Mouse (Mus musculus) ES-Bruce4 (cell line): ENCODE measurements around the gene Ccnjl. TPM values are rescaled to one million over a fixed set of nuclear protein-coding genes. Genes with fewer than 3 reads are reported as not detected.

Source experiments
- H3K27ac ChIP-seq: 2 replicates; pipeline ENCODE4 v1.5.1; 2012; ENCODE audit warnings: low read length, inconsistent platforms; ENCODE audit not compliant: insufficient read depth
- H3K27me3 ChIP-seq: 2 replicates; pipeline ENCODE4 v1.6.1; 2012; ENCODE audit warnings: mild to moderate bottlenecking, low read length, inconsistent platforms; ENCODE audit not compliant: control insufficient read depth, poor library complexity, insufficient read depth, severe bottlenecking
- H3K36me3 ChIP-seq: 2 replicates; pipeline ENCODE4 v1.6.1; 2012; ENCODE audit warnings: inconsistent platforms, mild to moderate bottlenecking, low read length, moderate library complexity; ENCODE audit not compliant: control insufficient read depth, poor library complexity, insufficient read depth, severe bottlenecking
- H3K4me1 ChIP-seq: one replicate; pipeline ENCODE4 v1.8.1; 2011; ENCODE audit warnings: low read length; ENCODE audit not compliant: control insufficient read depth, insufficient read depth
- H3K4me3 ChIP-seq: 2 replicates; pipeline ENCODE4 v1.5.1; 2011; ENCODE audit warnings: low read depth, mild to moderate bottlenecking, low read length
- H3K9ac ChIP-seq: 2 replicates; pipeline ENCODE4 v1.6.1; 2012; ENCODE audit warnings: low read depth, mild to moderate bottlenecking, inconsistent platforms; ENCODE audit not compliant: poor library complexity, severe bottlenecking
- H3K9me3 ChIP-seq: replicated peaks from 2 replicates; pipeline ENCODE4 v1.6.1; 2012; ENCODE audit warnings: mild to moderate bottlenecking, low read length, inconsistent platforms; ENCODE audit not compliant: control insufficient read depth, poor library complexity, insufficient read depth, severe bottlenecking
- CTCF ChIP-seq: IDR thresholded peaks from one replicate; pipeline ENCODE4 v1.8.1; 2011; ENCODE audit warnings: low read depth, low read length
- EP300 ChIP-seq: IDR thresholded peaks from 2 replicates; pipeline ENCODE4 v1.6.1; 2011; ENCODE audit warnings: low read depth, low read length; ENCODE audit not compliant: insufficient read depth
- POLR2A ChIP-seq: IDR thresholded peaks from one replicate; pipeline ENCODE4 v1.8.1; 2011; ENCODE audit warnings: low read length; ENCODE audit not compliant: insufficient read depth
- polyA plus RNA-seq: library from polyadenylated mRNA; stranded (reverse); fragments of >200 nt; gene quantifications from 2 replicates; pipeline ENCODE4 v1.2.4, GENCODE M21; 2011; ENCODE audit warnings: low read depth; ENCODE audit not compliant: missing spikeins, insufficient read depth, insufficient read length

The Ccnjl gene
- polyA plus RNA-seq, 1 experiment, result 3.8 TPM

- H3K4me3 ChIP-seq, result no peak overlapping the region
- no peak for TF ChIP-seq EP300
- no peak for TF ChIP-seq CTCF
- no peak for TF ChIP-seq POLR2A
Measured at GRCm38 (mm10) chr11:43501256-43501655, 27.3 kb upstream of the Ccnjl start.

DNA sequence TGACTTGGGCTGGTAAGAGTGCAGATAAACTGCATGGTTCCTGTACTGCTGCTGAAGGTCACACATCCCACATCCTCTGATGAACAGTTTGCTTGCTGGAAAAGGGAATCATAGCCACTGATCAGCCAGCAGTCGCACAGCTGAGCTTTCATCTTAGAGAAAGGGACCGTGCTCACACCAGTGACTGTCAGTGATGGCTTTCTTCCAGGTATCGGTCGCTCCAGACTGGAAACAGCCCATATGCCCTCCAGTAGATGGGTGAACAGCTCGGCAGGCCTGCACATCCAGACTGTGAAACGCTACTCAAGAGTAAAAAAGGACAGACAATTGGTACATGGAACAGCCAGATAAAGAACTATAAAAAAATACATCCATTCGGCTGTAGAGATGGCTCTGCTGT lies 23.4 kb upstream of the Ccnjl start:
- no peak for TF ChIP-seq POLR2A
- no peak for TF ChIP-seq EP300
- TF ChIP-seq CTCF, result no peak
- Histone ChIP-seq H3K27me3 (no peaks in the 10 kb centered on the region), H3K27ac (no peak overlapping the region), H3K36me3 (no peaks in the 10 kb centered on the region), H3K4me1 (no peaks in the 10 kb centered on the region), H3K9ac (no peak overlapping the region), H3K9me3 (no peaks in the 10 kb centered on the region), H3K4me3 (no peak overlapping the region)

More at GRCm38 (mm10) chr11:43501256-43501655, 27.3 kb upstream of the Ccnjl start:
- Histone ChIP-seq H3K9me3 (no peaks in the 10 kb centered on the region), H3K9ac (no peak overlapping the region), H3K27me3 (no peaks in the 10 kb centered on the region), H3K4me1 (no peaks in the 10 kb centered on the region), H3K27ac (no peak overlapping the region), H3K36me3 (no peaks in the 10 kb centered on the region)

- Histone ChIP-seq H3K4me1 (peaks cover 4% of the 10 kb centered on the region), H3K36me3 (no peaks in the 10 kb centered on the region), H3K4me3 (no peak overlapping the region), H3K27ac (no peak overlapping the region), H3K27me3 (no peaks in the 10 kb centered on the region), H3K9me3 (no peaks in the 10 kb centered on the region), H3K9ac (no peak overlapping the region)
- no peak for TF ChIP-seq POLR2A
- TF ChIP-seq EP300, result no peak
- no peak for TF ChIP-seq CTCF
Measured at GRCm38 (mm10) chr11:43507976-43508375, 20.6 kb upstream of the Ccnjl start.

GRCm38 (mm10) chr11:43509878-43510277 lies 18.7 kb upstream of the Ccnjl start:
- Histone ChIP-seq H3K4me3 (no peak overlapping the region), H3K9ac (no peak overlapping the region), H3K4me1 (peaks cover 4% of the 10 kb centered on the region), H3K9me3 (no peaks in the 10 kb centered on the region), H3K27ac (no peak overlapping the region), H3K27me3 (no peaks in the 10 kb centered on the region), H3K36me3 (no peaks in the 10 kb centered on the region)
- TF ChIP-seq CTCF (no peak), POLR2A (no peak), EP300 (no peak)

DNA sequence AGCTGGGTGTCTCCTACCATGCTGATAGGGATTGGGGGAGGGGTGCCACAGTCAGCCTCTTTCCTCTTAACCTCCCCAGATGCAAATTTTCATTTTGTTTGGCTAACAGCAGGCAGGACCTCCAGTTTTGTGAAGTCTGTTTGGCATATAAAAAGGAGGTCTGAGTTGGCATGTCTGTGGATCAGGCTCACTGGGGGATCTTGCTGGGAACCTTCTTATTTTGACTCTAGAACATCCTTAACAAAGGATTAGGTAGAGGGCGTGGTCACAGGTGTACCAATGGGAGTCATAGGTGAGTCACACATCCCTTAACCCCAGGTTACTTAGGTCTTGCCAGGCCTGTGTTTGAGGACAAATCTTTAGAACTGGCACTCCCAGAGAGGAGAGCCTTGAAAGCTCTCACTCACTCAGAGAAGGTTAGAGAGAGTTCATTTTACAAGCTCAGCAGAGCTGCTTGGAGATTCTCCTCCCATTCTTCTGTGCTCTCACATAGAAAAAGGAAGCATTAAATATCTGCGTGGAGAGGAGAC lies 15.9 kb upstream of the Ccnjl start:
- Histone ChIP-seq H3K27me3 (no peaks in the 10 kb centered on the region), H3K4me3 (no peak overlapping the region), H3K36me3 (no peaks in the 10 kb centered on the region)

DNA sequence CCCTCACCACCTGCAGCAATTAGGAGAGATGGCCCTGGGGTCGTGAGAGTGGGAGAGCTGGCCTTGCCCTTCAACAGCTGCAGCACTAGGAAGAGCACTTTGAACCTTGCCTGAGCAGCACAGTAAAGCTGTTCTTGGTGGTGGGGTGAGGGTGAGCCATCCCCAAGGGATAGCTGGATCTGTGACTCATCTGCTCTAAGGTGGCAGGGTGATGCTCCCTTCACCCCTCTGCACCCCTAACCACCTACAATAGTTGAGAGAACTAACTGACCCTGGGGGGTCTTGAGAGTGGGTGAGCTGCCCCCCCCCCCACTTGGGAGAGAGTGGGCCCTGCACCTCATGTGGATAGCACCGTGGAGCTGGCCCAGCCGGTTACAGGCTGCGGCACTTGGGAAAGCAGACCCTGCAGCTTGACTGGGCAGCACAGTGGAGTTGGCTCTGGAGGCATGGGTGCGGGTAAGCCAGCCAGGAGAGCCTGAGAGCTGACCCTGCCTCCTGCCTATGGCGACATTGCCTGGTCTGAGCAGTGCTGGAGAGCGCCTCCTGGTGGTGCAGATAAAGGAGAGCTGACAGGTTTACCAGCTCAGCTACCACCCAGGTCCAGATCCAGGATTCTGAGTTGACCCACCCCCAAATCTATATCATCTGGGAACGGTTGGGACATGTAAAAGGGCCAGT lies 12.1 kb upstream of the Ccnjl start:
- Histone ChIP-seq H3K4me1 (peaks cover 4% of the 10 kb centered on the region), H3K27ac (no peak overlapping the region), H3K4me3 (no peak overlapping the region), H3K9me3 (no peaks in the 10 kb centered on the region), H3K9ac (no peak overlapping the region), H3K27me3 (no peaks in the 10 kb centered on the region), H3K36me3 (no peaks in the 10 kb centered on the region)
- TF ChIP-seq EP300 (no peak), CTCF (peak; percentile 94)

More for the DNA sequence above, 15.9 kb upstream of the Ccnjl start:
- Histone ChIP-seq H3K27ac (no peak overlapping the region), H3K4me1 (peaks cover 4% of the 10 kb centered on the region), H3K9ac (no peak overlapping the region), H3K9me3 (no peaks in the 10 kb centered on the region)
- TF ChIP-seq CTCF (no peak), EP300 (no peak), POLR2A (no peak)
